Mouse (Mus musculus): ENCODE measurements around the gene Dst. TPM values are rescaled to one million over a fixed set of nuclear protein-coding genes. Genes with fewer than 3 reads are reported as not detected.

Dst gene
- total and polyA plus RNA-seq, 3 experiments, result 0.83 to 1.1 TPM; not detected in 1

DNA sequence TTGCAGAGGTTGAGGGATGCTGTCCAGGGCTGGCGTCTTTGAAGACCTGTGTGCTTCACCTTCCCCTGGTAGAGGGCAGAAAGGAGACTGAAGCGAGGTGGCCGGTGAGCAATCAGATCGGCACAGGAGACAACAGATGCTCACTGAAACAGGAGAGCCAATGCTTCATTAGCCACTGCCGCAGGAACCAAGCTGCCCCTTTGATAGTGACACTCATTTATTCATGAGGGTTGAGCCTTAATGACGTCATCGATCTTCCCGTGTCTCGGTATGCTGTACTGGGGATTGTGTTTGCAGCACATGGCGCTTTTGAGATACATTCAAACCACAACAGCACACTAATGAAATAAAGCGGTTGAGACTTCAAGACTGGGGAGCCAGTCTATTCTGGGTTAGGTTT lies 250.8 kb downstream of the Dst start:
- no peaks in the 10 kb centered on the region for H3K36me3 ChIP-seq (replicated peaks)

DNA sequence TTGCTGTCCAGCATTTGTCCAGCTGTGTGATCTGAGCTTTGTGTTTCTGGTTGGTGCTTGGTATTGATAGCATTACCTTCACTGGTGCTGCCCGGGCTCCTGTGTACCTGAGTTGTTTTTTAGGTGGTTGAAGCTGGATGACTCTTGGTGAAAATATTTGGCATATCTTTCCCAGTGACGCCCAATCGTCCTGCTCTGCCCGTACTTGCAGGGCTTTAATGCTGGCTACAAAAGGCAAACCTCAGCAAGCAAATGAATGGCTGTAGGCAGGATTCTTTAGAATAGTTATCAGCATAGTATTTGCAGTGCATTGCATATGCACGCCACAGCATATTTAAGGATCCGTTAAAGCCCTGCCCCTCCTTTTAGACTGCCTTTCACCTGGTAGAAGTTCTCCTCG lies 251.9 kb downstream of the Dst start:
- DNase-seq (ENCODE audit: low spot score), result no peak
- no peaks in the 10 kb centered on the region for H3K4me1 ChIP-seq (ENCODE audit: insufficient read depth, low read depth, low read length)
- H3K4me3 ChIP-seq (ENCODE audit: low read depth, low read length), result no peak overlapping the region
- no peaks in the 10 kb centered on the region for H3K36me3 ChIP-seq (replicated peaks)
- TF ChIP-seq GATA2 (IDR thresholded peaks at IDR 0.05; ENCODE audit: borderline replicate concordance, low read depth, low read length) (no peak), GATA1 (IDR thresholded peaks at IDR 0.05; ENCODE audit: borderline replicate concordance, low read length) (no peak), CTCF (IDR thresholded peaks at IDR 0.05; ENCODE audit: low read depth, low read length) (no peak), POLR2AphosphoS5 (IDR thresholded peaks at IDR 0.05; ENCODE audit: insufficient replicate concordance, low read depth, low read length) (no peak), TAL1 (conservative IDR thresholded peaks at IDR 0.05; ENCODE audit: low read depth, low read length) (no peak)
- ATAC-seq (ENCODE audit: extremely low read depth, insufficient number of reproducible peaks, low FRiP score, poor library complexity, severe bottlenecking), result no peak
- no peaks in the 10 kb centered on the region for H3K27me3 ChIP-seq (ENCODE audit: insufficient read depth, low read length)
- no peaks in the 10 kb centered on the region for H3K9me3 ChIP-seq (replicated peaks)

More for the DNA sequence above, 250.8 kb downstream of the Dst start:
- DNase-seq (ENCODE audit: low spot score), result no peak
- Histone ChIP-seq H3K9me3 (replicated peaks) (no peaks in the 10 kb centered on the region), H3K27me3 (ENCODE audit: insufficient read depth, low read length) (no peaks in the 10 kb centered on the region), H3K4me1 (ENCODE audit: insufficient read depth, low read depth, low read length) (no peaks in the 10 kb centered on the region), H3K4me3 (ENCODE audit: low read depth, low read length) (no peak overlapping the region)
- TF ChIP-seq GATA2 (IDR thresholded peaks at IDR 0.05; ENCODE audit: borderline replicate concordance, low read depth, low read length) (no peak), POLR2AphosphoS5 (IDR thresholded peaks at IDR 0.05; ENCODE audit: insufficient replicate concordance, low read depth, low read length) (no peak), TAL1 (conservative IDR thresholded peaks at IDR 0.05; ENCODE audit: low read depth, low read length) (no peak), CTCF (IDR thresholded peaks at IDR 0.05; ENCODE audit: low read depth, low read length) (no peak), GATA1 (IDR thresholded peaks at IDR 0.05; ENCODE audit: borderline replicate concordance, low read length) (no peak)
- no peak for ATAC-seq (ENCODE audit: extremely low read depth, insufficient number of reproducible peaks, low FRiP score, poor library complexity, severe bottlenecking)

DNA sequence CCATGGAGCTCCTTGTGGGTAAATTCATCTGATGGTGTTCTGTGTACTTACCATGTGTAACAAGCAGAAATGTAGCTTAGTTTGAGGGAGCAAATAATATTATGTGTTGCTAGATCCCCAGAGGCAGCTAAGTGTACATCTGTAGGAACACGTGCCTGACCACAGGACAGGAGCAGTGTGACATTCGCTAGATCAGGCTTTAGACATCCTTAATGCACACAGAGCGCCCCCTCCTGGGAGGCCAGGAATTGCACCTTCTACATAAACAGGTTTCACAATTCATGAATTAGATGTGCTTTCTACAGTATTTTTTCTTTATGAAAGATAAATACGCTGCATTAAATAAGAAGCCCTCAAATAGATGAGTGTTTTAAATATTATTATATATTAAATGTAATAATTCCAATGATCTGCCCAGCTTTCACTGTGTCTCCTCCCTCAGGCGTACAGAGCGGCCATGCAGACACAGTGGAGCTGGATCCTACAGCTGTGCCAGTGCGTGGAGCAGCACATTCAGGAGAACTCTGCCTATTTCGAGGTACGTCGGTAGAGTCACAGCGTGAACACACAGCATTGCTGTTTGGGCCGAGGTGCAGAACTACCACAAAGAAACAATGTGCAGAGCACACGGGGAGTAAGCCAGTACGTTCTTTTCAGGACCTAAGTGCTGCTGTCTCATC lies 256.7 kb downstream of the Dst start:
- no peak for DNase-seq (ENCODE audit: low spot score)
- no peaks in the 10 kb centered on the region for H3K9me3 ChIP-seq (replicated peaks)
- TF ChIP-seq CTCF (IDR thresholded peaks at IDR 0.05; ENCODE audit: low read depth, low read length) (peak; percentile 39), POLR2AphosphoS5 (IDR thresholded peaks at IDR 0.05; ENCODE audit: insufficient replicate concordance, low read depth, low read length) (no peak)
- H3K4me3 ChIP-seq (ENCODE audit: low read depth, low read length), result no peak overlapping the region
- no peaks in the 10 kb centered on the region for H3K4me1 ChIP-seq (ENCODE audit: insufficient read depth, low read depth, low read length)
- ATAC-seq (ENCODE audit: extremely low read depth, insufficient number of reproducible peaks, low FRiP score, poor library complexity, severe bottlenecking), result no peak
- no peaks in the 10 kb centered on the region for H3K36me3 ChIP-seq (replicated peaks)
- H3K27me3 ChIP-seq (ENCODE audit: insufficient read depth, low read length), result no peaks in the 10 kb centered on the region

DNA sequence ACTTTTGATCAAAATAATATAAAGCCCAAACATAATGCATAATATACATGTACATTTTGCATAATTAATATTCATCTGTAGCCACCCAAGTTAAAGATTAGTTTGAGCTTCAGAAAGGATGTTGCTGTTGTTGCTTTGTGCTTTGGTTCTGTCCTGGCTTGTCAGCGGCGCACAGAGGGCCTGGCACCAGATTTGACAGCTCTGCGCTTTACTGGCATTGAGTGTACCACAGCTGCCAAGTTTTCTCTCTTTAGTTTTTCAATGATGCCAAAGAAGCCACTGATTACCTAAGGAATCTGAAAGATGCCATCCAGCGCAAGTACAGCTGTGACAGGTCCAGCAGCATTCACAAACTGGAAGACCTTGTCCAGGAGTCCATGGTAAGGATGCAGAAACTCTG lies 257.9 kb downstream of the Dst start:
- ATAC-seq (ENCODE audit: extremely low read depth, insufficient number of reproducible peaks, low FRiP score, poor library complexity, severe bottlenecking) (no peak), DNase-seq (ENCODE audit: low spot score) (no peak)
- no peak for TF ChIP-seq POLR2AphosphoS5 (IDR thresholded peaks at IDR 0.05; ENCODE audit: insufficient replicate concordance, low read depth, low read length)
- no peak for TF ChIP-seq CTCF (IDR thresholded peaks at IDR 0.05; ENCODE audit: low read depth, low read length)
- no peaks in the 10 kb centered on the region for H3K4me1 ChIP-seq (ENCODE audit: insufficient read depth, low read depth, low read length)
- H3K36me3 ChIP-seq (replicated peaks), result no peaks in the 10 kb centered on the region
- no peaks in the 10 kb centered on the region for H3K9me3 ChIP-seq (replicated peaks)
- H3K27me3 ChIP-seq (ENCODE audit: insufficient read depth, low read length), result no peaks in the 10 kb centered on the region
- H3K4me3 ChIP-seq (ENCODE audit: low read depth, low read length), result no peak overlapping the region

DNA sequence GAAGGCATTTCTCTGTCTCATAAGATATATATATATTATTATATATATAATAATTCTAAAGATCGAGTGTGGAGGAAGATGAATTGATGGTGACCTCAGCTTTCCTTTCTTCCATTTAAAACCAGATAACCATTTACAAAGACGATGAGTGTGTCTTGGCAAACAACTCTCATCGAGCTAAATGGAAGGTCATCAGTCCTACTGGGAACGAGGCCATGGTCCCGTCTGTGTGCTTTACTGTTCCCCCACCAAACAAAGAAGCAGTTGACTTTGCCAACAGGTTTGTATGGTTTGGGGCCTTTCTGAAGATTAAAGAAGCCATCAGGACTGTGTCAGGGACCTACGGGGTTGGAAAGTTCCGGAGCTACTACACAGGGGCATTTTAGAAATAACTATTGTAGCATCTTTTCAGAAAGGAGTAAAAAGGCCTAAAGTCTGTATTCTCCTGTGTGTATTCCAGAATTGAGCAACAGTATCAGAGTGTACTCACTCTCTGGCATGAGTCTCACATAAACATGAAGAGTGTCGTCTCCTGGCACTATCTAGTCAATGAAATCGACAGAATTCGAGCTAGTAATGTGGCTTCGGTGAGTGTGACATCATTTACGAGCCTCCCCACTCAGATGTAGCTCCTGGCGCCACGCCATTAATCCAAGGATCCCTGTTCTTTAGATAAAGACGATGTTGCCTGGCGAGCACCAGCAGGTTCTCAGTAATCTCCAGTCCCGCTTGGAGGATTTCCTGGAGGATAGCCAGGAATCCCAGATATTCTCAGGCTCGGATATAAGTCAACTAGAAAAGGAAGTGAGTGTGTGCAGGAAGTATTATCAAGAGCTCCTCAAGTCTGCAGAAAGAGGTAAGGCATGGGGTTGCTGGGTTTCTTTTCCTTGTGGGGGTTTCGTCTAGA lies 259.4 kb downstream of the Dst start:
- no peak for DNase-seq (ENCODE audit: low spot score)
- H3K36me3 ChIP-seq (replicated peaks), result no peaks in the 10 kb centered on the region
- no peaks in the 10 kb centered on the region for H3K27me3 ChIP-seq (ENCODE audit: insufficient read depth, low read length)
- no peaks in the 10 kb centered on the region for H3K9me3 ChIP-seq (replicated peaks)
- no peaks in the 10 kb centered on the region for H3K4me1 ChIP-seq (ENCODE audit: insufficient read depth, low read depth, low read length)
- TF ChIP-seq GATA2 (IDR thresholded peaks at IDR 0.05; ENCODE audit: borderline replicate concordance, low read depth, low read length), result no peak
- no peak for TF ChIP-seq CTCF (IDR thresholded peaks at IDR 0.05; ENCODE audit: low read depth, low read length)
- no peak for TF ChIP-seq TAL1 (conservative IDR thresholded peaks at IDR 0.05; ENCODE audit: low read depth, low read length)
- no peak for TF ChIP-seq POLR2AphosphoS5 (IDR thresholded peaks at IDR 0.05; ENCODE audit: insufficient replicate concordance, low read depth, low read length)
- TF ChIP-seq GATA1 (IDR thresholded peaks at IDR 0.05; ENCODE audit: borderline replicate concordance, low read length), result no peak
- no peak overlapping the region for H3K4me3 ChIP-seq (ENCODE audit: low read depth, low read length)
- no peak for ATAC-seq (ENCODE audit: extremely low read depth, insufficient number of reproducible peaks, low FRiP score, poor library complexity, severe bottlenecking)

DNA sequence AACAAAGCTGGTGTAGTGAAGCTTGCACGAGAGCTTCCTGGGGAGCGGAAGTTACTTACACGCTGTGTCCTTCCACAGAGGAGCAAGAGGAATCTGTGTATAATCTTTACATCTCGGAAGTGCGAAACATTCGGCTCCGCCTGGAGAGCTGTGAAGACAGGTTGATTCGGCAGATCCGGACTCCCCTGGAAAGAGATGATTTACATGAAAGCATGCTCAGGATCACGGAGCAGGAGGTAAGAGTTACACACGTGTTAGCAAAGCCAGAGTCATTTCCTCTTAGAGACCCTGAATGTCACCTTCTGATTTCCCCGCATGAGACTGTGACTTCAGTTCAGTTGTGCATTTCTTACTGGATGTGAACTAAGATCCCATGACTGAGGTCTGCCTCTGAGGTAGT lies 261.1 kb downstream of the Dst start:
- Histone ChIP-seq H3K4me3 (ENCODE audit: low read depth, low read length) (no peak overlapping the region), H3K4me1 (ENCODE audit: insufficient read depth, low read depth, low read length) (no peaks in the 10 kb centered on the region), H3K9me3 (replicated peaks) (no peaks in the 10 kb centered on the region), H3K27me3 (ENCODE audit: insufficient read depth, low read length) (no peaks in the 10 kb centered on the region), H3K36me3 (replicated peaks) (no peaks in the 10 kb centered on the region)
- ATAC-seq (ENCODE audit: extremely low read depth, insufficient number of reproducible peaks, low FRiP score, poor library complexity, severe bottlenecking) (no peak), DNase-seq (ENCODE audit: low spot score) (no peak)
- TF ChIP-seq CTCF (IDR thresholded peaks at IDR 0.05; ENCODE audit: low read depth, low read length) (no peak), TAL1 (conservative IDR thresholded peaks at IDR 0.05; ENCODE audit: low read depth, low read length) (no peak), GATA1 (IDR thresholded peaks at IDR 0.05; ENCODE audit: borderline replicate concordance, low read length) (no peak), POLR2AphosphoS5 (IDR thresholded peaks at IDR 0.05; ENCODE audit: insufficient replicate concordance, low read depth, low read length) (no peak), GATA2 (IDR thresholded peaks at IDR 0.05; ENCODE audit: borderline replicate concordance, low read depth, low read length) (no peak)
